8 mouse cellular contexts compared by ENCODE assay signal in the genomic region with DNA sequence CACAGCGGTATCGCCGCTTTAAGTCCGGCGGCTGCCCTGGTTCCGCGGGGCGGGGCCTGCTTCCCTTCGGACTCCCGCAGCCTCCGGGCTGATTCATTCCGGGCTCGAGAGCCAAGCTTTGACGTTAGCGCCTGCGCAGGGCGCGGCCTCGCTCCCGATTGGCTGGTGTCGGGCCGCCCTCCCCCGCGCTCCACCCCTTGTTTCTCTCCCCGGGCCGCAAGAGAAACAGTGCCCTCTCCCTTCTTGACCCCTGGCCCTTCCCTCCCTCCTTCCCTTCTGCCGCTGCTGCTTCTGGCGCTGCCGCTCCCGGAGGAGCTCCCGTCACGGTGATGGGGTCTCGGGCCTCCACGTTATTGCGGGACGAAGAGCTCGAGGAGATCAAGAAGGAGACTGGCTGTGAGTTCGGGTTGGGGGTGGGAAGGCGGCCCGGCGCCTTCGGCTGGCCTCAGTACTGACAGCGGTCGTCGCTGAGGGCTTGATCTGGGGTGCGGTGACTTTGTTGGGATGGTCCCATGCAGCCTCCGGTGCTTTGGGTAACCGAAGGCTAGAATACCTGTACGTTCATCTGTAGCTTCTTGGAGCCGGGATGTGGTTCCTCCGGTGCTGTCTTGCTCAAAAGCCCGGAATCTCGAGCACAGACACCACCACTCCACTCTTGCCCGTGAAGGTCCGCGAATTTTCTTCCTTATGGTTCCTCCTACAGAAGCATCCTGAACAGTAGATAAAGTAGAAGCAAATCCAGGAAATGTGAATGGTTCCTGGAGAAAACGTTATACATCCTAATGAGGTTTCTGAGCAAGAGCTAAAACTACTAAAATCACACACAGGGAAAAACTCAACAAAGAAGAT. TPM values are rescaled to one million over a fixed set of nuclear protein-coding genes. Genes with fewer than 3 reads are reported as not detected.
DNase-seq lines count a peak whose midpoint lies in the region; ATAC-seq lines count a peak whose summit lies in the region.

A gene (minus strand): TSS at position 106 of the 849 bp plus-strand sequence.
A gene (plus strand): TSS at position 176 of the 849 bp plus-strand sequence.

- under 1% methylated on average over 56 of the region's 57 CpGs for WGBS in hindbrain, embryonic 14.5 days

- peak; percentile 99 for ATAC-seq in hindbrain, embryonic 14.5 days (ENCODE audit: low FRiP score)

- peak within 1 kb of the TSS; percentile 88 for H3K9ac ChIP-seq in hindbrain, embryonic 14.5 days

- peak; percentile 98 for DNase-seq in R1 (ENCODE audit: low read depth, low spot score)
- peak; percentile 99 to 100 for DNase-seq in cerebellum, postnatal 25 days
- DNase-seq in frontal cortex, postnatal 25 days (ENCODE audit: low spot score in 2 of 2), result peak; percentile 96
- DNase-seq in hindbrain, embryonic 14.5 days (ENCODE audit: low spot score), result peak; percentile 99
- DNase-seq in layer of hippocampus, postnatal 36 days, result peak; percentile 98
- peak; percentile 99 for DNase-seq in lung, postnatal 36 days
- DNase-seq in retina, postnatal 1 day, result peak; percentile 99
- DNase-seq in urinary bladder, adult 18-20 months (ENCODE audit: low spot score in 2 of 2), result peak; percentile 94 to 99

- peaks cover 16% of the 10 kb centered on the region for H3K4me1 ChIP-seq in hindbrain, embryonic 14.5 days (replicated peaks; ENCODE audit: control insufficient read depth, insufficient read depth, low read length)

- no peaks in the 10 kb centered on the region for H3K27me3 ChIP-seq in hindbrain, embryonic 14.5 days (ENCODE audit: control insufficient read depth, insufficient read depth, low read length)

- H3K36me3 ChIP-seq in hindbrain, embryonic 14.5 days (replicated peaks; ENCODE audit: control insufficient read depth, insufficient read depth), result no peaks in the 10 kb centered on the region

- peak within 1 kb of the TSS; percentile 81 for H3K4me2 ChIP-seq in hindbrain, embryonic 14.5 days (replicated peaks)

- H3K9me3 ChIP-seq in hindbrain, embryonic 14.5 days (ENCODE audit: control insufficient read depth, low read length), result no peaks in the 10 kb centered on the region

- peak within 1 kb of the TSS; percentile 91 for H3K4me3 ChIP-seq in hindbrain, embryonic 14.5 days (replicated peaks; ENCODE audit: low read length)

- H3K27ac ChIP-seq in hindbrain, embryonic 14.5 days, result peak within 1 kb of the TSS; percentile 82

RNA-seq across cellular contexts. Expression of the first gene that starts in this region (rescaled TPM):
- polyA plus RNA-seq in hindbrain, embryonic 14.5 days (2014; fragmentation: Nextera tagmentation; extraction: Ambion mirVana), result 0.34 and 1.0 TPM in 2 replicates
- under 1 TPM; 0.46 to 0.47 TPM for total RNA-seq in layer of hippocampus, postnatal 36 days (2021)

RNA-seq across cellular contexts. Expression of the second gene that starts in this region (rescaled TPM):
- 58.5 and 59.1 TPM in 2 replicates for polyA plus RNA-seq in hindbrain, embryonic 14.5 days (2014; fragmentation: Nextera tagmentation; extraction: Ambion mirVana)
- 100 to 1,000 TPM; 144 to 146 TPM for total RNA-seq in layer of hippocampus, postnatal 36 days (2021)

Comparison
In these comparisons a context has a peak if more than half of its experiments do, and no peak if none do; other contexts are left out.
1. Peak in every context shown above with its lines: DNase-seq, ATAC-seq, H3K4me3 ChIP-seq and H3K27ac ChIP-seq.